Mouse (Mus musculus) lung, adult 2 months (tissue): Measurements from ENCODE around the gene Ppp2r3a.

Experiments
- CTCF ChIP-seq: fragments of 200-500 bp; IDR thresholded peaks from 2 replicates; pipeline ENCODE4 v1.5.1; 2011; ENCODE audit warnings: mild to moderate bottlenecking, low read length, control low read depth; ENCODE audit not compliant: insufficient read depth
- POLR2A ChIP-seq: fragments of 200-500 bp; IDR thresholded peaks from 2 replicates; pipeline ENCODE4 v1.6.1; 2011; ENCODE audit warnings: low read depth, mild to moderate bottlenecking, control low read depth, low read length, borderline replicate concordance; ENCODE audit errors: extremely low read depth

- TF ChIP-seq POLR2A (no peak), CTCF (no peak)
Measured at GRCm38 (mm10) chr9:101247541-101247940, 4.1 kb downstream of the Ppp2r3a start.
